Mouse (Mus musculus): Measurements from ENCODE around the gene Olfr1288.

DNA sequence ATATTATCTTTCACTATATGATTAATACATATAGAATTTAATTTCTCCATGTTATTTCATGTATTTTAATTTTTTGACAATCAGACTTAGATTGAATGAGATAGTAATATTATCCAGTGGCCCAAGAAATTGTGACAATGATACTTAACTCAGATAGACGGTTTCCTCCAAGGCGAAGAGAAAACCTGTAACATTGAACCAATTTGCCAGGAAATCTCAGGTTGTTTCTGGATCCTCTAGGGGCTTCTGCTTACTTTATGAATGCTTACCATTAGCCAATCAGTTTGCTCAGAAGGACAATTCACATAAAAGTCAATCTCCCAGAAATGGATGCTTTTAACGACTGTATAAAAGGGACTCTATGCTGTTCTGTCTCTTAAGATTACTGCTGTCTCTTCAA is 23.0 kb downstream of the Olfr1288 start, which contains the start of gene Olfr1291-ps1:
- TF ChIP-seq CTCF (IDR thresholded peaks at IDR 0.05; ENCODE audit: low read depth) = no peak
- TF ChIP-seq EP300 (IDR thresholded peaks at IDR 0.05; ENCODE audit: low read depth) = no peak
